Mouse (Mus musculus): Measurements from ENCODE around the gene Heca. TPM values are rescaled to one million over a fixed set of nuclear protein-coding genes. Genes with fewer than 3 reads are reported as not detected.
"Not testable (repeated sequence)": the region's sequence is repeated elsewhere in the genome, so short reads cannot be mapped to it uniquely, and the experiment has no call there.

The Heca gene
- 10 to 100 TPM; 27.2 to 38.9 (median 31.8) TPM for total RNA-seq (2022)

DNA sequence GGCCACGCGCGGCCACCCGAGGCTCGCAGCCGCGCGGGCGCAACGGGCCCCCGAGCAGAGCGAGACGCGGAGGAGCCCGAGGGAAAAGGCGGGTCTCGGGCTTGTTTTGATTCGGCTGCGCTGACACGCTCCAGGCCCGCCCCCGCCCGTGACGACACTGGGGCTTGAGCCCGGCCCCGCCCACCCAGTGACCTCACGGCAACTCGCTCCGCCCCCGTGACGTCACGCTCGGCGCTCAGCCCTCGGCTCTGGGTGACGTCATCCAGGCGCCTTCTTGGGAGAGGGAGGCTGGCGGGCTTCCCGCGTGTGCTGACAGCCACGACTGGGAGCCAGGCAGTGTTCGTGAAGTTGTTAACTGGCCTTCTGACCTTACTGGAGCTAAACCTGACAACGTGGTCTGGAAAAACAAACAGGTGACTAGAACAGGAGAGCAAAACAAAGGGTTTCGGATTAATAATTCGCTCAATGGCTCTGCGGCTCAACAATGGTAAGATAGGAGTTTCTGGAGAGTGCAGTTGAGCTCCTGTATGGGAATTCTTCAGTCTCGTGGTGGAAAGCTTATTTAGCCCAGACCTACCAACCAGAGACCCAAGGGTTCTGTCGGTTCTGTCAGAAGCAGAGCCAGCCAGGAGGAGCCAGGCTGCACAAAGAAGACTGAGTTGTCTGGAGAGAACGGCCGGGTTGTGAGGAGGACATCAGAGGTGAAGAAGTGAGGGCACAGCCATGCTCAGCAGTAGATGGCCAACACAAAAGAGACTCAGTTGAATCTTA is at the start of gene Heca:
TSS of gene Heca (minus strand) at position 108 of the 771 bp plus-strand sequence.
- peak; percentile 79 for DNase-seq (ENCODE audit: low spot score)

GRCm38 (mm10) chr10:17990576-17990975 is 42.7 kb upstream of the Heca start:
- no peak for DNase-seq (ENCODE audit: low spot score)

DNA sequence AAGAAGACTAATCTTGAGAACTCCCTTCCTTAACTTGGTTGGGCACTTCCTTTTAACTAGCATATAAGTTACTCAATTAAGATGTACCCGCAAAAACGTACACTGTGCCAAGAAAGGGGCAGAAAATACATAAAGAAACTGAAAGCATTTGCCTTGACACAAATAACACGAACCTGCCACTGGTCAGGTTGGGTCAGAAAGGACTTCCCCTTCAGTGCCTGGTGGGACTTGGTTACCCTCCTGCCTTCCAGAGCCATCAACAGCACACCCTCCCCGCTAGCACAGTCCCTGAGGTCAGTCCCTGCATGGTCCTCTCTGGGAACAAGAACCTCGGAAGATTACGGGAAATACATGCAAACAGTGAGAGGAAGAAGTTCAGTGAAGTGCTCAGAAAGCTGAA is 41.3 kb upstream of the Heca start:
- no peak for DNase-seq (ENCODE audit: low spot score)

DNA sequence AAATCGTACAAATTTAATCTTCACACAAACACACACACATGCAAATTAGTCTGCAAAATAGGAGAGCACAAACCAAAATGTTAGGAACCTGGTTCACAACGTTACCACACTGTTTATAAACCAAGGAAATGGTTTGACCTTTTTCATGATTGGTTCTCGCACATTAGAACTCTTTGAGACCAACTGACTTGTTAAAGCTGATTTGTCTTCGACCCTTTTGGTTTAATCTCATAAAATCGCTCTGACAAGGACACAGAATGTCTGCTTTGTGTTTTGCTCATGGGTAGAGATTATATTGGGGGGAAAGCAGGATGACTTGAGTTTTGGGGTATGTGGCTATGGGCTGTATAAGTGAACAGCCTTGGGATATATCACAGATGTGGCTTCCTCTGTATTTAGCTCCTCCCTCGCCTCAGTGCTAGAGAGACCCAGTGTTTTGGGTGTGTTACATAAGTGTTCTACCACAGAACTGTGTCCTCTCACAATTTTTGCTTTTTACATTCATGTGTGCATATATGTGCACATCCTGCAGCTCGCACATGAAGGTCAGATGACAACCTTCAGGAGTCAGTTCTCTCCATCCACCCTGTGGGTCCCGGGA is 40.1 kb upstream of the Heca start:
- DNase-seq (ENCODE audit: low spot score): no peak

DNA sequence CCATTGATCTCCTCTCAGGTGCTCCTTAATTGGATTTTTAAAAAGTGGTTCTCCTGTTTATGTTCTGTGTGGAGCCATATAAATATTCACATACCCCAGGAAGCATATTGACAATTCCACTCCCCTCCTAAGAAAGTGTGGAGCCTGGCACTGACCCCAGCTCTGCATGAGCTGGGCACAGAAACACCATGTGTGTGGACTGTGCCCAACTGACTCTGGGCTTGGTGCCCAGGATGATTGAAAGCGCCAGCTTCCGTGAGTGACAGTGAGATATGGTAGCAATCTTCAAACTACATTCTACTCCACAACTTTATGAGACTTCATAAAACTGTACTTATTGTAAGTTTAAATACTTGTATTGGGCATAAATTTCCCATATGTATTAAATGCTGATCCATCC is 35.4 kb upstream of the Heca start:
- DNase-seq (ENCODE audit: low spot score): peak; percentile 31

DNA sequence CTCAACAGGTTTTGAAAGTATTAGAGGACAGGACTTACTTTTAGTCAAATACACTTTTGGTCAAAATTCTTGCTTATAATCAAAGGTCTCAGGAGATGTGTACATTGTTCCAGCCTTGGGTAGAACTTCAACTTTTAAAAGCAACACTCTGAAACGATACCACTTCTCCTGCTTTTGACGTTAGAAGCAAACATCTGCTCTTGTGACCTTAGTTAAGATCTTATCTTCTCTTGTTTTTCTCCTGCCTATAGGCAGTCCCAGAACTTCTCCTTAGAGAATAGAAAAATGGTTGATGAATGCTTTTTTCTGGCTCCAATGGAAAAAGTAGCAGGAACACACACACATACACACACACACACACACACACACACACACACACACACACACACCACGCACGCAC is 18.2 kb upstream of the Heca start:
- DNase-seq (ENCODE audit: low spot score): no peak

- DNase-seq (ENCODE audit: low spot score): no peak
Observed at GRCm38 (mm10) chr10:17950761-17951160, 2.9 kb upstream of the Heca start.

GRCm38 (mm10) chr10:17947175-17947906 is 526 bp downstream of the Heca start:
- DNase-seq (ENCODE audit: low spot score): peak; percentile 60

DNA sequence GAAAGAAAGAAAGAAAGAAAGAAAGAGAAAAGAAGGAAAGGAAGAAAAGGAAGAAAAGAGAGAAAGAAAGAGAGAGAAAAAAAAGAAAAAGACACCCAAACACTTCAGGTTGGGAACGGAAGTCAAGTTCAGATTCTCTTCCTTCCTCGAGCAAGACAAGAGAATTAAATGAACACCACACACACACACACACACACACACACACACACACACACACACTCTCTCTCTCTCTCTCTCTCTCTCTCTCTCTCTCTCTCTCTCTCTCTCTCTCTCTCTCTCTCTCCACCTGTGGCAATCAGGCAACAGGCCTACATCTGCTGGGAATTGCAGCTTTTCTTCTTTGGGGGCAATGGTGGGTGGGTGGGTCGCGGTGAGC is 1.1 kb downstream of the Heca start:
- not testable (repeated sequence) for DNase-seq (ENCODE audit: low spot score)

- DNase-seq (ENCODE audit: low spot score): no peak
Observed at GRCm38 (mm10) chr10:17946046-17946445, 1.8 kb downstream of the Heca start.

DNA sequence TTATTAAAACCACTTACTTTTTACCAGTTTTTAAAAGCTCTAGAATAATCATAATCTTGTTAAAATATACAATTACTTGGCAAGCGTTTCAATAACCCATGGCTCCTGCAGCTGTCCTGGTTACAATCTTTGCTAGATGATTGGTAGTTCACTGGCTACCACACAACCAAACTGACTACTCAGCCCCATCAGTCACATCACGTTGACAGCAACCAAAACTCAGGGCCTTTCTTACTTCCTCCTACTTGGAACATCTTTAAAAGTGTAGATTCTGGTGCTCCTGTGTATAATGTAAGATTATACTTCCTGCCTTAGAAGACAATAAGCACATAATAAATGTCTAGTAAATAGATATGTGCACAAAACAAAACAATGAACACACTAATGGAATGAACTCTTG is 14.2 kb downstream of the Heca start:
- DNase-seq (ENCODE audit: low spot score): no peak

GRCm38 (mm10) chr10:17932131-17932530 is 15.7 kb downstream of the Heca start:
- DNase-seq (ENCODE audit: low spot score): peak; percentile 52

GRCm38 (mm10) chr10:17931157-17931556 is 16.7 kb downstream of the Heca start:
- DNase-seq (ENCODE audit: low spot score): no peak

DNA sequence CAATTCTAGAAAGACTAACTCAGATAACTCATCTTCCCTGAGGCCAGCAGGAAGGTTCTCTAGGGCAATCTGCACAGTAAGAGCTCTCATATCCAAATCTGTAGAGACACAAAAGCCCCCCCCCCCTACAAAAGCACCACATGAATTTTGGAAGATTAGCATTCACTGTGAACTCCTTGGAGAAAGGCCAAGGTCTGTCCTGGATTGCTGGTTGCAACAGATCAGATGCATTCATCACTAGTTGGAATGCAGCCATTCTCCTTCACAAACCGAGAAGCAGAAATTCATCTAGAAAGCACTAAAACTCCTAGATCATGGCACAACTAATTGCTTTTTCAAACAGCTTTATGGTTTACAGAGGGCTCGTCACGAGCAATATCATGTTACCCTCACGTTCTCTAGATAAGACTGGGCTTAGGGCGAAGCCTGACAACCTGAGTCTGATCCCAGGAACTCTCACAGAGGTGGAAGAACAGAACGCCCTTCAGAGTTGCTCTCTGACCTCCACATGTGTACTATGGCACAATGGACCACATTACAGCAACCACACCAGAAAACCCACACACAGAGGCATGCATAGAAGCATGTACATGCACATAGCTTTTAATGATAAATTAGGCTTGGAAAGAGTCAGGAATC is 17.3 kb downstream of the Heca start:
- no peak for DNase-seq (ENCODE audit: low spot score)

- no peak for DNase-seq (ENCODE audit: low spot score)
Observed at GRCm38 (mm10) chr10:17925200-17925599, 22.7 kb downstream of the Heca start.

DNA sequence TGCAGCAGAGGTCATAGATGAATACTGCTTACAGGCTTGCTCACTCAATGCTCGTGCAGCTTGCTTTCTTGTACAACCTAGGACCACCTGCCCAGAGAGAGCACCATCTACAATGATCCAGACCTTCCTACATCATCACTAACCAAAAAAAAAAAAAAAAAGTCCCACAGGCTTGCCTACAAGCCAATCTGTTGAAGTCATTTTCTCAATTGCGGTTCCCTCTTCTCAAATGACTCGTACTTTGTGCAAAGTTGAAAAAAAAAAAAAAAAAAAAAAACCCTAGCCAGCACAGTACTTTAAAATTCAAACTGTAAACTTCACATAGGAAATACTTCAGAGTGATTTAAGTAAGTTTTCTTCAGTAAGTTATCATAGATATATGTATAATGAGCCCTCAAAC is 23.7 kb downstream of the Heca start:
- no peak for DNase-seq (ENCODE audit: low spot score)

DNA sequence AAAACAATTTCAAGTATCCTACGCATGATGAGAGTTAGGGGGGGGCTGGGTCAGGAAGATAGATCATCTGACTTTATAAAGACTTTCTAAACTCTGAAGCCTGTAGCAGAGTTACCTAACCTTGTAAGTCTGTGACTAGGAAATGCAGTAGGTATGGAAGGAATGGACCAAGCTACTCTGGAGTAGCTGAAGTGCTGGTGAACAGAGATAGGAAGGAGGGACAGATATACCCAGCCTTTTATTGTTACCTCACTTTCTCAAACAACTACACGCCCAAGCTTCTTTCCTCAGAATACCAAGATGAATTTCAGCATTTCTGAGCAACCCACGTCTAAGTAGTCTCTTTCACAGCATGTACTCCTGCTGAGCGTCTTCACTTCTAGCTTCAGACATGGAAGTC is 26.5 kb downstream of the Heca start:
- no peak for DNase-seq (ENCODE audit: low spot score)

GRCm38 (mm10) chr10:17919971-17920370 is 27.9 kb downstream of the Heca start:
- DNase-seq (ENCODE audit: low spot score): no peak

GRCm38 (mm10) chr10:17919032-17919431 is 28.8 kb downstream of the Heca start:
- DNase-seq (ENCODE audit: low spot score): no peak

DNA sequence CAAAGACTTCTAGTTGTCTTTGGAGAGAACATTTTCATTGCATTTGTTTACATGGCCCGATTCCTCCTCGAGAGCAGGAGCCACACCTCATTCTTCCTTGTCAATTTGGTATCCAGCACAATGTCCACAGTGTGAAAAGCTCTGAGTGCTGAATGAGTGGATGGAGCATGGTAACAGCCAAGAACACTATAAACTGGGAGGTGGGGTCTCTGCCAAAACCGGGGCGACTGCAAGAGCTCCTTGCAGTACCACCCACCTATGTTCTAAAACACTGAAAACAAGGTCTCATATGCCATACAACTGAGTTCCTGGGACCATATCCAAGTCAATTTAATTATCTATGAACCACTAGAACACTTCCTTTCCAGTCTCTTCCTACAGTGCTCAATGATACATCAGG is 39.1 kb downstream of the Heca start:
- DNase-seq (ENCODE audit: low spot score): no peak

DNA sequence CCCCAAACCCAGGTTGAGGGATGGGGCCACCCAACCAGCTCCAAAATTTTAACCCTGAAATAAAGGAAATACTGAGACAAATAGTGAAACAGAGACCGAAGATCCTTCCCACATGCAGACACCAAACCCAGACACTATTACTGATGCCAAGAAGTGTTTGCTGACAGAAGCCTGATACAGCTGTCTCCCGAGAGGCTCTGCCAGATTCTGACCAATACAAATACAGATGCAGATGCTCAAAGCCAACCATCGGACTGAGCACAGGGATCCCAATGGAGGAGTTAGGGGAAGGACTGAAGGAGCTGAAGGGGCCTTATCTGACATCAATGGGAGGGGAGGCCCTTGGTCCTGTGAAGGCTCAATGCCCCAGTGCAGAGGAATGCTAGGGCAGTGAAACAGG is 41.5 kb downstream of the Heca start:
- DNase-seq (ENCODE audit: low spot score): not testable (repeated sequence)

DNA sequence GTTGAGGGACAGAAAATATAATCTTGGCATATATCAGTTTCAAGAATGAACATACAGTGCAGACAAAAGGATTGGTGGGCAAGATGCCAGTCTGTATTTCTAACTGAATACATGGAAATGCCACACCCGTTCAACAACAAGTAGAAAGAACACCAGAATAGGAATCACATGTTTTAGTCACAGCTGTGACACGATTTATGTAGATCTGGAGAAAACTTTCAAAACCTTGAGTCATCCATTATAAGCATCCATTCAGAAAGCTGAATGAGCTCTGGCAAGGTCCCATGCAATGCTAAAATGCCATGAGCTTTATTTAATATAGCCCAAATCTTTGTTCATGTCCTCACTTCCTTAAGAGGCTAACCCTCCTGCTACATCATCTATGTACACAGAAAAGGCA is 44.4 kb downstream of the Heca start:
- no peak for DNase-seq (ENCODE audit: low spot score)
